Mouse (Mus musculus): ENCODE data around the gene Prex1.

The Prex1 gene

GRCm38 (mm10) chr2:166691602-166692509, 21.8 kb downstream of the Prex1 start:
- in situ Hi-C loops (cut with MboI; ENCODE audit: low sequenced_read_pairs): no loop called here

GRCm38 (mm10) chr2:166686917-166687316, 26.7 kb downstream of the Prex1 start:
- in situ Hi-C loops (cut with MboI; ENCODE audit: low sequenced_read_pairs): no loop called here

DNA sequence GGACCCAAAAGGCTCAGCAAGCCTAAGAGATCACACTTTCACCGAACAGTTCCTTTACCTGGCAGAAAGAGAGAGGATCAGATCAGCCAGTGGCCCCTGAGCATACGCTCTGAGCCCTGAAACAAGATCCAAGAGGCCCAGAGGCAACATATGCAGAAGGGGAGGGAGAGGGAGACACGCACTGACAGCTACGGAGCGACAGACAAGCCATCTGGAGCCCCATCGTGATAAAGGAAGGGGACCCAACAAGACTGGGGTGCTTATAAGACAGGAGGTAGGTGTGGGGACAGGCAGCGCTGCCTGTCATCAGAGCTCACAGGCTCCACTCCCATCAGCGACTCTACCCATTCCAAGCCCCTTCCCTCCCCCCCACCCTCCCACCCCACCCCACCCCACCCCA, 27.8 kb downstream of the Prex1 start:
- in situ Hi-C loops (cut with MboI; ENCODE audit: low sequenced_read_pairs): no loop called here

DNA sequence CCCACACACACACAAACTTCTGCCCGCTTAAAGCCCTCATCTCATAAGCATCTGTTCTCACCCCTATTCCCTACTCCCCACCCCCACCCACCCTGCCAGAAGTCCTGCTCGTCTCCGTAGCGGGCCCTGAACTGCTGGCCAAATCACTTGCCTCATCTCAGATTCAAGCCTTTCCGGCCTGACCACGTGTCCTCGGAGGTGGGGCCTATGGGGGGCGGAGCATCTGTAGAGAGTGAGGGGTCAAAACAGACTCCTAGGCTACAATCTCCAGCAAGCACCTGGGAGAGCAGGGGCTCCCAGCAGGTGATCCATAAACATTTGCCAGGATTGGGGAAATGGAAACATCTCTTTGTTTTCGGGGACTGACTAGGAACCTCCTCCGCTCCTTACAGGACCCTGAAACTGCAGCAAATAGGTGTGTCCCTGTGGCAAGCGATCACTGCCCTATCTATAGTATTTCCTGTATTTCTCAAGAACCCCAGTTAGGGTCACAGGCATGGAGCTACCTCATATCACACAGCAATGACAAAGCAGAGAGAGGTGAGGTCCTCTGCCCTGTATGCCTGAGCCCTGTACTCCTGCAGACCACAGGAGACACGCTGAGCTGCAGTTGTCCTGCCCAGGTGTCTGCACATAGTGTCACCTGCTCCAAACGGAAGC, 29.6 kb downstream of the Prex1 start:
- in situ Hi-C loops (cut with MboI; ENCODE audit: low sequenced_read_pairs): no loop called here

DNA sequence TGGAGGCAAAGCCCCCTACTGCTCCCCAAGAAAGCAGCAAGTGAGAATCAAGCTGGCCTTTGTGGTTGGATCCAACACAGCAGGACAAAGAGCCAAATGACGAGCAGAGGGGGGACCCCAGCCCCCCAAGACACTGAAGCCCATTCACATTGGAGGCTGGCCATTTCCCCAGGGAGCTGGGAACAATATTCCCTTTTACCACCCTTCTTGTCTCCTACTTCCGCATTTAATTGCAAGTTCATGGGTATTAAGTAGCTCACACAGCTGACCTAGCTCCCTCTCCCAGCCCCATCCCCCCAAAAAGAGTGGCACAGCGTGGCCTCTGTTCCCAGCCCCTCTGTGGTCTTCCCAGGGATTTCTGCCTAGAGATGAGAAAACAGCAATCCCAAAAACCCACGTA, 30.8 kb downstream of the Prex1 start:
- in situ Hi-C loops (cut with MboI; ENCODE audit: low sequenced_read_pairs): no loop called here

DNA sequence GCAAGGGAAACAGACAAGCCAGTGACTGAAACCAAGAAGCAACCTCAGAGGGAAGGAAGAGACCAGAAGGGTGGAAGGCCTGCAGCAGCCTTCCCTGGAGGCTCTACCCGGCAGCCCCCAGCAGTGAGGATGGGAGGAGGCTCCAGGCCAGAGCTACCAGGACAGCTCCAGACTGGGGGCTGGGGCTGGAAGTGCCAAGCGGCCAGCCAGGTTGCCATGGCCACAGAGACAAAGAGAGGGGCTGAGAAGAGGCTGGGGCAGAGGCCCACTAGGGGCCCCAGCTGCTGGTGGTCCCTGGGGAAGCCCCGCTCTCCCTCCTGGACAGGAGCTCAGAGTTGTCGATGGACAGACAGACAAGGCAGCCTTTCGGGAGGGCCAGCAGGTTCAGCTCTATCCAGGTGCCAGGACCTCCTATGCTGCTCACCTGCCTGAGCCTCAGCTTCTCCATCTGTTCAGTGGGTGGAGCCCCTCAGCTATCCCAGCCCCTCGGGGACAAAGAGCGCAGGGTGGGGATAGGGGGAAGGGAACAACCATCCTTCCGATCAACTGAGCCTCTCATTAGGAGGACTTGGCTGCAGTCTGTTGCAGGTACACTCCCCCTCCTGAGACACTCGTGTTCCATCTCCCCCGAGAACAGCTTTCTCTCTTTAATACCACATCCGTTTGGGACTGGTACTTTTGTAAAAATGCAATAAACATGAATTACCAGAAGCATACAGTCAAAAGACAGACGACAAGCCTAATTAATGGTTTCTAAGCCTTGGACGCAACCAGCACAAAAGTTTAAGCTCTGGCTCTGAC, 34.5 kb downstream of the Prex1 start:
- in situ Hi-C loops (cut with MboI; ENCODE audit: low sequenced_read_pairs): no loop called here

- in situ Hi-C loops (cut with MboI; ENCODE audit: low sequenced_read_pairs): no loop called here
Measured at GRCm38 (mm10) chr2:166676933-166677332, 36.7 kb downstream of the Prex1 start.

GRCm38 (mm10) chr2:166676498-166676897, 37.1 kb downstream of the Prex1 start:
- in situ Hi-C loops (cut with MboI; ENCODE audit: low sequenced_read_pairs): no loop called here

GRCm38 (mm10) chr2:166675588-166676444, 37.8 kb downstream of the Prex1 start:
- in situ Hi-C loops (cut with MboI; ENCODE audit: low sequenced_read_pairs): no loop called here

DNA sequence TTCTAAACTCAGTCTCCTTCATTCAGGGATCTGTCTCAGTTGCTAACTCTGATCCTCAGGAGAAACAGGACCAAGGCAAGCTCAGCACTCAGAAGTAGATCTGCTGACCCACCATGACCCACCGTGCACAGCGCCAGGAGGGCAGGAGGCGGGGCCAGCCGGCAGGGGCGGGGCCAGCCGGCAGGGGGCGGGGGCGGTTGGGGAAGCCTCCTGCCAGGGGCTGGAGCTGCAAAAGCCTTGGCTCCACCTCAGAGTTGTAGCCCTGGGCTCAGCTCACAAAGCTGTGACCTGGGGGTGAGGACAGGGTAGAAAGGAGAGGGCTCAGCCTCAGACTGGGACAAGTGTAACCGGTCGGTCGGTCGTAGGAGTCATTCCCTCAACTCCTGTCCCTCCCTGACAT, 38.9 kb downstream of the Prex1 start:
- in situ Hi-C loops (cut with MboI; ENCODE audit: low sequenced_read_pairs): no loop called here

GRCm38 (mm10) chr2:166673951-166674350, 39.7 kb downstream of the Prex1 start:
- in situ Hi-C loops (cut with MboI; ENCODE audit: low sequenced_read_pairs): no loop called here

- in situ Hi-C loops (cut with MboI; ENCODE audit: low sequenced_read_pairs): no loop called here
Measured at GRCm38 (mm10) chr2:166672171-166672965, 41.3 kb downstream of the Prex1 start.

DNA sequence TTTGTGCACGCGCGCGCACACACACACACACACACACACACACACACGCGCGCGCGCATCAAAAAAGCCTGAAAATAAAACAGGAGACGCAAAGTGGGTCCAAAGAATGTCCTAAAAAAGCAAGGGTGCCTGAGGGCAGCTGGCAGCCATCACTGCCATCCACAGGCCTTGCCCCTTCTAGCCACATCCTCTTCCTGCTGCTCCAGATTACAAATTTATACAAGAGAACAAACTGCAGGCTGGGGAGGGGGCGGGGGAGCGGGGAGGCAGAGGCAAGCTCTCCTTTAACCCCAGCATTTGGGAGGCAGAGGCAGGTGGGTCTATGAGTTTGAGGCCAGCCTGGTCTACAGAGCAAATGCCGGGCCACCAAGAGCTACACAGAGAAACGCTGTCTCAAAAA, 42.0 kb downstream of the Prex1 start:
- in situ Hi-C loops (cut with MboI; ENCODE audit: low sequenced_read_pairs): no loop called here

GRCm38 (mm10) chr2:166671019-166671418, 42.6 kb downstream of the Prex1 start:
- in situ Hi-C loops (cut with MboI; ENCODE audit: low sequenced_read_pairs): no loop called here

DNA sequence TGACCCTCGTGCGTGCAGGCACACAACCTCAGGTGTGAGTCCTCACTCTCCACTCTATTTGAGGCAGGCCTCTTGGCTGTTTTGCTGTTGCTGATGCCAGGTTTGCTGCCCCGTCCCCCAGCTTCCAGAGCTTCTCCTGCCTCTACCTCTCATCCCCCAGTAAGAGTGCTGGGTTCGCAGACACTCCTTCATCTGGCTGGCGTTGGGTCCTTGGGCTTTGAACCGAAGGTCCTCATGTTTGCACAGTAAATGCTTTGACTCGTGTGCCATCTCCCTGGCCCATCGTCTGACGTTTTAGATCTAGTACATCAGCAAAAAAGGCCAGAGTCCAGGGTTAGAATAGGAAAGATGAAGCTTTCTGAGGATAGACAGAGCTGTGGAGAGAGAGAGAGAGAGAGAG, 43.7 kb downstream of the Prex1 start:
- in situ Hi-C loops (cut with MboI; ENCODE audit: low sequenced_read_pairs): no loop called here

DNA sequence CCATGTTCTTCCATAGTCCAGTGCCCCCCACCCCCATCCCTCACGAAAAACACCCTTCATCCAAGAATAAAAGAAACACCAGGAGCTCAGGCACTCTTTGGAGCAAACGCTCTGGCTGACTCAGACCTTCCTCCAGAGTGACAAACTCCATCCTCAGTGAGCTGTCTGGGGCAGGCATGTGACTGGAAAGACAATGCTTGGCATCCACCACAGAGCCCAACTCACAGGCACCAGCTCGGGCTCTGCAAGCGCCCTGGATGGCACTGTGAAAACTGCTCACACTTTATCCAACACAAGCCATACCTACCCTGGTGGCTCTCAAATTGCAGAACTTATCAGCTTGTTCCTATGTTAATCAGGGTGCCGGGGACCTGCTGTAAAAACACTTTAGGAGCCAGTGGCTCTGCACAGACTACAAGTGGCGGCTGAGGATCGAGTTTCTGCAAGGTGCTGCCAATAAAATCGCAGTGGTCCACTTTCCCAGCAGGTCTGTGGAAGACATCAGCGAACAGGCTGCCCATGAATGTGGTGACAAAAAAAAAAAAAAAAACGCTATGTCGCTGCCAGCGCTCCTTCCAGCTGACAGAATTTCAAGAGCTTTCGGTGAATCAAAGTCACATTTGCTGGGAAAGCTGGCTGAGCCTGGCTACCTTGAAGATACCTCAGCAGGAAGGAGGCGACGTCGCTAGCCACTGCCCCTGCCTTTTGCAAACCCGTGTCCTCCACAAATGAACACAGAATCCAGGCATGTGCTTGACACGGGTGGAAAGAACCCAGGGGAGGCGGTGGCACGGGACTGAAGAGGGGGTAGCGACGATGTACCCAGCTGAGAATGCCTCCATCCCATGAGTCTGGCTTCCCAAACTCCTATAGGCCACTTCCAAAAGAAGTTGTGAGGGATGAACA, 45.6 kb downstream of the Prex1 start:
- in situ Hi-C loops (cut with MboI; ENCODE audit: low sequenced_read_pairs): no loop called here

- in situ Hi-C loops (cut with MboI; ENCODE audit: low sequenced_read_pairs): no loop called here
Measured at GRCm38 (mm10) chr2:166666175-166666574, 47.5 kb downstream of the Prex1 start.

DNA sequence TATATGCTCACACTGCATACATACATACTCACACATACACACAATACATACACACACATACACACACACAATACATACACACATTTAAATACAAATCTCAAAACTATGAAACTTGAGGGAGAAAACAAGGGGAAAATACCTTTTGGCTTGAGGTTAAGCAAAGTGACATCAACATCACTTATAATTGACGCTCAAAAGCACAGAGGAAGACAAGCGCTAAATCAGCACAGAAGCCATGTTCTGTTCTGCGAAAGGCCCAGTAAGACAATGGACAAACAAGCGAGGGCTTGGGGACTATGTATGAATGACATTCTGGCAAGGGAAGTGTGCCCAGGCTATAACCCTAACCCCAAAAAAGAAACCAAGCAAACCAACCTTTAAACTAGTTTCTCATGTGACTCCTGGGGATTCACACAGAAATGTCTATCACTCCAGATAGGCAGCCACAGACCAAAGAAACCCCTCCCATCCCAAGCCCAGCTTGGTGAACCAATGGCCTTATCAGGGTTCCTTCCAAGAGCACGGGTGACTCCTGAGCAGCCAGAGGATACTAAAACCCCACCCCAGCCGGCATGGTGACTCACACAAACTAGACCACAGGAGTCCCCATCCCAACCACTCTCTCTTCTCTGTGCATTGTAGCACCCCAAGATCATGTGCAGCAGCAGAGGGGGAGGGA, 48.2 kb downstream of the Prex1 start:
- in situ Hi-C loops (cut with MboI; ENCODE audit: low sequenced_read_pairs): no loop called here
